Mouse (Mus musculus): ENCODE measurements at regions not wholly inside any gene's neighbourhood (a gene's known extent, or its start where the extent isn't known, plus 50 kb on each side); places are given as distances from the start of the nearest gene placed in this dataset.
A peak's percentile ranks its signal among the peaks of the same experiment; 100 is the strongest.
"Not testable (repeated sequence)": the region's sequence is repeated elsewhere in the genome, so short reads cannot be mapped to it uniquely, and the experiment has no call there.

DNA sequence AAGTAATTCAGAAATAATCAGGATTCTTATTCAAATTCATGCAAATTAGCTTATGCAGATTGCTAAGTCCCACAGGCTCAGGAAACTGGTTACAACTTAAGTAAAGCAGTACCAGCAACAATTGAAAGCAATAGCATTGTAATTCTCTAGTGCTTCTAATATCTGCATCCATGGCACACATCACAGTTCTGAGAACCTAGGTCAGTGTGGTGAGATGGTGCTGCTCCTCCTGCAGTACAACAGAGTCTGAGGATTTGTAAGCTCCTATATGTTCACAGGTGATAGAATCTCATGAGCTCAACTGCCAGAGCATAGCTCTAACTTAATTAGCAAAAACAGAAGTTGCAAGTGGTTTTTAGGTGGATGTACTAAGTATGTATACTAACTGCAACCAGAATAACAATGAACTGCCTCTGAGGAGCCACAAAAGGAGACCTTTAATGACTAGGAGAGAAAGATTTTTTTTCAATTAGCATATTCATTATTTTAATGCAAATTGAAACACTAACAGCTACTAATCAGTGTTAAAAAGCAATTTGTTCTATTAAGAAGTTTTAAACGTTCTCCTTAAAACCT, 403.3 kb upstream of the Lrrc3b start:
- no peak for ATAC-seq (replicated peaks; ENCODE audit: low read depth, poor library complexity, severe bottlenecking)

DNA sequence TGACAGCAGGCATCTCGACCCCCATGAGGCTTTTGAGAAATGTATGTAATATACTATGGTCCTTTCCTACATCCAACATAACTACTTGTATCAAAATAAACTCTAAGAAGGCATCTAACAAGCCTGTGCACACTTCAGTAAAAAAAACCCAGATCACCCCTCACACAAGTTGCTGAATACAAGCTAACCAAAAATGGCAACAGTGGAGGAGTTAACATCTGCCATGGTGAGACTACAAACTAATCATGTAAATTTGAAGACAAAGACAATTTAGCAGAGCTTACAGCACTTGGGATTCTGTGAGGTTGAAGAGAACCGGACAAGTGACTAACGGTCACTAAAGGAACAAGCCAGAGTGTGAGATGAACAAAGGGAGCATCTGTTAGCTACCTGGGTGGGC, 380.6 kb upstream of the Ngly1 start:
- ATAC-seq (replicated peaks; ENCODE audit: low read depth, poor library complexity, severe bottlenecking) = no peak

DNA sequence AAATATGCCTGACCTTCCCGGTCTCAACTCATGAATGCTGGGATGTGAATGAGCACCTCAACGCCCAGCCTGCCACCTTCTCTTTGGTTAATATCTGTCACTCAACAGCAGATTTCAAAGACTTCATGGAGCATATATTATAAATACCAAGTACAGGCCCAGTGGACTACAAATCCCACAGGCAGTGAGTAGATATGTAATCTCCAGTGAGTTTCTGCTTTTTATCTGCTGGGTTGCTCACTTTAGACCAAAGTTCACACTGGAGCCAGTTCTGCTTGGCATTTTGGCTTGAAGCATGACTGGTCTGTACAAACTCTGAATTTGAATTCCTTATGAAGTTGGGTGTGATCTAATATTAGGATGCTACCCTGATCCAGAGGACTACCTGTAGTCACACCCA, 377.1 kb upstream of the Ngly1 start:
- ATAC-seq (replicated peaks; ENCODE audit: low read depth, poor library complexity, severe bottlenecking) = no peak

DNA sequence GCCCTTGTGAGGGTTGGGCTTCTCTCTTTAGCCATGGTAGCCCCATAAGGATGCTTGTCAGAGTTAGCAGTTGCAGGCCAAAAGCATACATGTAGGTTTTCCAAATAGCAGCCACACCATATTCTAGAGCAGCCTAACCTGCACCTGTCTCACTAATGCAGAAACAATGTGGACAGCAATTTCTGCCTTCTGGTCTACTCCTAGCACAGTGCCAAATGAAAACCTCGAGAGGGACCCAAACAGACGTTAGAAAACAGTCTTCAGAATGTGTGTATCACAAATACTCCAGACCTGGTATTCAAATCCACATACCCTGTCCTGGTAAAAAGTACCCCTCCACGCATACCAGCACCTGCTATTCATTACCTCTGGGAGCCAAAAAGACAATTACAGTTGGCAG, 368.9 kb upstream of the Ngly1 start:
- ATAC-seq (replicated peaks; ENCODE audit: low read depth, poor library complexity, severe bottlenecking) = no peak

DNA sequence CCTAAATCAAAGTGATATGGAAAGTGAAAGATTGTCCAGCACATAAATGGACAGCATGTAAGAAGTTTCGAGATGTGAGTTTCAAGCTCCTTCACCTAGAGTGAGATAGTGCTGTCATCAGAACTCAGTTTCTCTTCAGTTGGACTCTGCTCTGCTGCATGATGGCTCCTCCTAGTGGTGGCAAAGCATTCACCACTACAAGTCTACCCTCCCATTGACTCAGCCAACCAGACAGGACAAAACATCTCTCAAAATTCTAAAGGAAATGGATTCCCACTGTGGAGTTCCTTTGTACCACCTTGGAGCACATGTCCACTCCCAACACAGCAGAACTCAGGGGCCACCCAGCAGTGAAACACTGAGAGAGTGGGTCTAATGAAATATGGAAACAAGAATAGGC, 367.8 kb upstream of the Ngly1 start:
- peak; percentile 73 for ATAC-seq (replicated peaks; ENCODE audit: low read depth, poor library complexity, severe bottlenecking)

DNA sequence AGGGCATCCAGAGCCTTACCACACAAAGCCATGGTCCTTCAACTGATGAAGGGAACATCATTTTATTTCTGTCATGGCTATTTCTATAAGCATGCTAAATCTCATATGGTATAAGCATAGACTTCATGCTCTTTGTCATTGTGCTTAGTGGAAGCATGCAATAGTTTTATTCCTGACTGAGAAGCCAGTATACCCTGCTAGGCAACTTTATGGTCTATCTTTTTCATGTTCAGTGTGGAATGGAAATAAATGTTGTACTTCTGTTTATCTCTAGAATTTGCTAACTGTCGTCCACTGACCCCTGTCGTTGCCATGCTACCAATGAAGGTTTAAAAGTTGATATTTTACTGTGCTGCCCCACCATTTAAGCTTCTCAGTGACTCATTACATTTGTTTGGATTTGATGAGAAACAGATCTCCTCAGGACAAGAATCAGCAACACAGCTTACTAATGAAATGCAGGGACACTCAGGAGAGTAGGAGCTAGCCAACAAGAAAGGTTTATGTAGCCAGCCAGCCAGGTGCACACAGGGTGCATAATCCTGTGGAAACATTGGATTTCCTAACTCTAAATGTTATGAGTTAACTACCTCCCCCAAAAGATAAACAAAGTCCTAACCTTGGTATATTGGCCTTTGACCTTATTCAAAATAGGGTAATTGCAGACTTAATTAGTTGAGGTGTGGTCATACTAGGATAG, 364.3 kb upstream of the Ngly1 start:
- no peak for ATAC-seq (replicated peaks; ENCODE audit: low read depth, poor library complexity, severe bottlenecking)

DNA sequence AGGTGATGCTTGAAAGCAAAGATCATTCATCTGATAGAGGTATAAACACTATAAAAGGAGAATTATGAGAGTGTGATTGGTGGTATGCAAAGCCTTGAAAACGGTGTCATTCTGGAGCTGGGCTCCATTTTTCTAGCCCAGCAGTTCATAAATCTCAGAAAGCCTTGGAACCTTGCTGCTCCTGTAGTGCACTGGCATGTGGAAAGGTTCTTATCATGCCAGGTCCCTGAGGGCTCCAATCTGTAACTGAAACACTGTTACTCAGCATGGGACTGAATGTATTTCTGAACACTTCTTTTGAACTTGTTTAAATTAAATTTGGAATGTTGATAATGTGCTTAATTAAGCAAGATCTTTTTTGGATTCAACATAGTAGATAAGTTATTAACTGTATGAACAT, 352.0 kb upstream of the Ngly1 start:
- no peak for ATAC-seq (replicated peaks; ENCODE audit: low read depth, poor library complexity, severe bottlenecking)

DNA sequence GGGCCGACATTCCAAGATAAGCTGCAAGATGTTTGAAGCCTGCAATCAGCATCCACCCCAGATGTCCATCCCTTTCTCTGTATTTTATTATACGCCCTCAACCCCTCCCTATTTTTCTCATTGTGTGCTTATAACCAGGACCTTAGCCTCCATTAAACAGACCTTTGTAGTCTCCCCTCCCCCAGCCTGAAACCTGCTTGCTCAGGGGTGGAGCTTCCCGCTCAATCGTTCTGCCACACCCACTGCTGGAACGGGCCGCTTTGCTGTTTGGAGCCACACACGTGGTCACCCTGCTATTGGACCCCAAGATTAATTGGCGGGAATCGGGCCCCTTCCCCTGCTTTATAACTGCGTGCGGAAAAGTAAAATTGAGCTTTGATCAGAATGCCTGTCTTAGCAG, 342.7 kb upstream of the Ngly1 start:
- not testable (repeated sequence) for ATAC-seq (replicated peaks; ENCODE audit: low read depth, poor library complexity, severe bottlenecking)

DNA sequence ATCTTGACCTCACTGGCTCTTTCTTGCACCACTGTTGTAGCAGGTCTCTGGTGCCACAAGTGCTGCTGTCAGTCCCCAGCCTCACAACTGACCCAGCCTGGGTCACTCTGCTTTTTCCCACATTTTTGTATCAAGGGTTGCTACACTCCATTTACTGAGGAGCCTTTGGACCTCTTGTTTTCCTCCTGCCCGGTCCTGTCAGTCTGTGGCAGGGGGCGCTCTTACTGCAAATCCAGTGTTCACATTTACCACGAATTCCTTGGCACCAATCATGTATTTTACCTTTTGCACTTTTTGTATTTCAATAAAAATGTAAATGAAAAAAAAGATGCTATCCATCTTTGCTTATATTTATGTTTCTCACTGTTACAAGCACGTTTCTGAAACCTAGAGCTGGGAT, 335.9 kb upstream of the Ngly1 start:
- ATAC-seq (replicated peaks; ENCODE audit: low read depth, poor library complexity, severe bottlenecking) = not testable (repeated sequence)

DNA sequence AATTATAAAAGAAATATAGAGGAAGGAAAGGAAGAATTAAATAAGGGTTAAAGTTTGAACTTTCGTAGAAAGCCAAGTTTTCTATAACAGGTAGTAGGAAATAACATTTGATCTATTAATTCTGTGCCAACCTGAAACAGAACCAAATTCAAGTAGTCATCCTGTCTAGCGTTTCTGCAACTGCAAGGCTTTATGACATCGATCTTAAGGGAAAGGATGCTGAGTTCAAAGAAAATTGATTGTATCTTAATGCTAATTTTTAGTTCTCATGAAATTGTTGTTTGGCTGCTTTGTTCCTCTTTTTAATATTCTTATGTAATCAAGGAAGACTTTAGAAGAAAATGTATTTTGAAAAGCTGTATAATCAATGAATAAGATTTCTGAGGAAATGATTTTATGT, 334.9 kb upstream of the Ngly1 start:
- no peak for ATAC-seq (replicated peaks; ENCODE audit: low read depth, poor library complexity, severe bottlenecking)

DNA sequence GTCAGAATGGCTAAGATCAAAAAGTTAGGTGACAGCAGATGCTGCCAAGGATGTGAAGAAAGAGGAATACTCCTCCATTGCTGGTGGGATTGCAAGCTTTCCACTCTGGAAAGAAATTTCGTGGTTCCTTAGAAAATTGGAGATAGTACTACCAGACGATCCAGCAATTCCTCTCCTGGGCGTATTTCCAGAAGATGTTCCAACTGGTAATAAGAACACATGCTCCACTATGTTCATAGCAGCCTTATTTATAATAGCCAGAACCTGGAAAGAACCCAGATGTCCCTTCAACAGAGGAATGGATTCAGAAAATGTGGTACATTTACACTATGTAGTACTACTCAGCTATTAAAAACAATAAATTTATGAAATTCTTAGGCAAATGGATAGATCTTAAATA, 324.4 kb upstream of the Ngly1 start:
- not testable (repeated sequence) for ATAC-seq (replicated peaks; ENCODE audit: low read depth, poor library complexity, severe bottlenecking)

DNA sequence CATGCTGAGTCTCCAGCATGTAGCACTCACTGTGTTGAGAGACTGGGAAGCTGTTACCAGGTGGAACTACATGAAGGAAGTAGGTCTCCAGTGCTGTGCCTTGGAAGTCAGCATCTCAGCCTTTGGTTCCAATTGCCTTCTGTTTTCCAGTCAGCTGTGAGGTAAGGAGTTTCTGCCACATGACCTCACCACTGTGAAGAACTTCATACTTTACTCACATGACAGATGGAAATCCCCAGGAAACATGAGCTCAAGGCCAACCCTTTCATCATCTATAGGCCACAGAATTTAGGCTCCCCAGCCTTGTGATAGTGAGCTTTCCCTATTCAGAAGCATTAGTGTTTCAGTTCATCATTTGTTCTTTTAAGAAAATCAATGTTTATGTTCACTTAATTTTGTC, 314.4 kb upstream of the Ngly1 start:
- ATAC-seq (replicated peaks; ENCODE audit: low read depth, poor library complexity, severe bottlenecking) = no peak

DNA sequence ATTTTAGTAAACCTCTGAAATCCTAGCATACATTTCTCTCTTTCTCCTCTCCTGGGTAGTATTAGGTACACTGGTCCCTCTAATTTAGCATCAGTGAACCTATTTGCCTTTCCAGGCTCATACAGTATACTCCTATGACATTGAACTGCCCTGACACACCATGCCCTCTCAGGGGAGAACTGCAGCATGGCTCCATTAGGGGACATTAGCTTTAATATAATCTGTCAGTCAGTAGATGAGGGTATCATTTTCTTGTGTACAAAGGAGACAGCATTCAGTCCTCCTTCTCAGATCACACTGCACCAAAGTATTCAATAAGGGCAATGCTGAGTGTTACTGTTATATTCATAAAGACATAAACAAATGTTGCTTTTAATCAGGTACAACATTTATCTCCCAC, 278.8 kb upstream of the Ngly1 start:
- no peak for ATAC-seq (replicated peaks; ENCODE audit: low read depth, poor library complexity, severe bottlenecking)

DNA sequence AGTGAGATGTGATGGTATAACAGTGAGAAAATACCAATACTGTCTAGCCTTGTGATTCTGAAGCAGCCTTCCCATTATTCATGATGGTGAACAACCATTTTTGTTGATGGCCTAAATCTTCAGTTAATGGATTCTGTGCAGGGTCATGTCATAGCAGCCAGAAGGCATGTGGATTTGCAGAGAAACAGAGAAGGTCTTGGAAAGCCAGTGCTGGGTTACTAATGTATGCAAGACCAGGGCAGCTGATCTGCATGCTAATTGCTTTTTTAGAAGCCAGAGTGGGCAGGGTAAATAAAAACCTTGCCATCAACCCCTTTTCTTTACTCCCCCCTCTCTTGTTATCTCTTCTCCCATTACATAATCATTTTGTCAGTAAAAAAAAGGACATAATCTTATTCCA, 278.3 kb upstream of the Ngly1 start:
- ATAC-seq (replicated peaks; ENCODE audit: low read depth, poor library complexity, severe bottlenecking) = no peak

DNA sequence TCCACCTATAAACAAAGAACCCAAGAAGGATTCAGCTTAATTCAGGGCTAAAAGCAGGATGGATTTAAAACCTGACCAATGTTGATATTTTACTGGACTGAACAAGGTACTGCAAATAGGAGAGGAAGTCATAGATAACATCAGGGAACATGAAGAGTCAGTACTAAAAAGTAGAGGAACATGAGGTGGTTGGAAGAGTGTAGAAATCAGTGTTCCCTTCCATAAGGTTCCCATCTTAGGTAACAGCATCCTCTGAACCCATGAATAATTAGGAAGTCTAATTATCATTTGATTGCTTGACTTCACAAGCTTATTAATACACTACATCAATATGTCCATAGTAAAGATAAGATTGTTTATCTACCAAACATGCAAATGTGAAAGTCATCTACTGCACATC, 277.8 kb upstream of the Ngly1 start:
- ATAC-seq (replicated peaks; ENCODE audit: low read depth, poor library complexity, severe bottlenecking) = no peak

DNA sequence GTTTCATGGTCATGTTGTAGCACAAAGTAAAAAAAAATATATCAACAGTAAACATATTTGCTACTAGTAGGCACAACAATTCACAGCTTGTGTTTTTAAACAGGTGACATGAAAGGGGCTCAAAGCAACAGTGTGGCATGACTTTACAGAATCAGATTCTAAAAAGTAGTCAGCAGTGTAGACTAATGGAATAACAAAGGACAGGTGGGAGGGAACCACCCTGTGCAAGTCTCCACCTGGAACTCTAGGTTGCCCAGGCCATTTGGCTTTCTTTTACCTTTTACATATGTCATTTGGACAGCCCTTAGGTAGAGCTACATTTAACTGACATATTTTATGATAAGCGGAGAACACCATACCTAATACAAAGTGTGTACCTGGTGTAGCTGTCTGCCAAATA, 271.7 kb upstream of the Ngly1 start:
- no peak for ATAC-seq (replicated peaks; ENCODE audit: low read depth, poor library complexity, severe bottlenecking)

DNA sequence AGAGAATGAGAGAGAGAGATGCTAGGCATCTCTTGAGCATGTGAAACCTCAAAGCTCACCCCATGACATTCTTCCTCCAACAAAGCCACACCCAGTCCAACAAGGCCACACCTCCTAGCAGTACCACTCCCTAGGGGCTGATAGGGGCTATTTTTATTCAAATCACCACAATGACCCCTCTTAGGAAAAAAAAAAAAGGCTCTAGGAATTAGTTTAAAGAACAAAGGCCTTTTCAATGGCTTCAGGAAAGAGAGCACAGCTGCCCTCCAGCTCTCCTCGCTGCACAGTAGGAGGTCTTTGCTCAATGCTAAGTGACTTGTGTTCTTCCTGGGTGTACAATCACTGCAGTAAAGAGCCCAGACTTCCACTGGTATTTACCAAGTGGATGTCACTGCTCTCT, 270.8 kb upstream of the Ngly1 start:
- ATAC-seq (replicated peaks; ENCODE audit: low read depth, poor library complexity, severe bottlenecking) = no peak

DNA sequence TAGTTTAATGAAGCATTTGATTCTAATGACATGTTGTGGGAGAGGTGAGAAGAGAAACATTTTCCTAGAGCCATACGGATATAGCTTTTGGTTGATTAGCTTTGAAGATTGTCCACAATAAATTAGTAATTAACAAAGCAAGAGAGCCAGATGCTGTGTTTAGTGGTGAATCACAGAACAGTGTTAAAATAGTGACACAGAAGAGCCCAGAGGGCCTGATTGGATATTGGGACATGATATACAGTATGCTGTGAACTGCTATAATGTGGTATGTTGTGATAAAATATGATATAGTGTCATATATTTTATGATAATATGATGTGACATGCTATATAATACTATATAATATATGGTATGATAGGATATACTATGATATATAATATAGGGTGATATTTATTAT, 243.7 kb upstream of the Ngly1 start:
- ATAC-seq (replicated peaks; ENCODE audit: low read depth, poor library complexity, severe bottlenecking) = no peak

DNA sequence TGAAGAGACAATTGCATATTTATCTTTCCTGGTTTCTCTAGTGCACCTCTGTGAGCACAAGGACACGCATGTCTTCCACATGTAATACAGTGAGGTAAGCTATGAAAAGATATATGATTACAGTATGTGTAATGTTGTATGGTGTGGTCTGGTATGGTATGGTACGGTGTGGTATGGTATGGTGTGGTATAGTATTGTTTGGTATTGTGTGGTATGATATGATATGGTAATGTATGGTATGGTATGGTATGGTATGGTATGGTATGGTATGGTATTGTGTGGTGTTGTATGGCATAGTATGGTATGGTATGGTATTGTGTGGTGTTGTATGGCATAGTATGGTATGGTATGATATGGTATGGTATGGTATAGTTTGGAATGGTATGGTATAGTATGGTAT, 242.1 kb upstream of the Ngly1 start:
- no peak for ATAC-seq (replicated peaks; ENCODE audit: low read depth, poor library complexity, severe bottlenecking)

DNA sequence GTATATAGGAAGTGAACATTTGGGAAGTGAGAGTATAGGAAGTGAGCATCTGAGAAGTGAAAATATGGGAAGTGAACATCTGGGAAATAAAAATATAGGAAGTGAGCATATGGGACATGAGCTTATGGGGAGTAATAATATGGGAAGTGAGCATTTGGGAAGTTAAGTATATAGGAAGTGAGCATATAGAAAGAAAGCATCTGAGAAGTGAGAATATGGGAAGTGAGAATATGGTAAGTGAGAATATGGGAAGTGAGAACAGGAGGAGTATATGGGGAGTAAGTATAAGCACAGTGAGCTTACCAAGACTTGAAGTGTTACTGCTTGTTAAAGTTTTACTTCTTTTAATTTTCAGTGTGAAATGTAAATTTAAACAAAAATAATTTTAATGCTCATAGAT, 239.3 kb upstream of the Ngly1 start:
- ATAC-seq (replicated peaks; ENCODE audit: low read depth, poor library complexity, severe bottlenecking) = peak; percentile 36; the same call in 1 of the 2 replicates

DNA sequence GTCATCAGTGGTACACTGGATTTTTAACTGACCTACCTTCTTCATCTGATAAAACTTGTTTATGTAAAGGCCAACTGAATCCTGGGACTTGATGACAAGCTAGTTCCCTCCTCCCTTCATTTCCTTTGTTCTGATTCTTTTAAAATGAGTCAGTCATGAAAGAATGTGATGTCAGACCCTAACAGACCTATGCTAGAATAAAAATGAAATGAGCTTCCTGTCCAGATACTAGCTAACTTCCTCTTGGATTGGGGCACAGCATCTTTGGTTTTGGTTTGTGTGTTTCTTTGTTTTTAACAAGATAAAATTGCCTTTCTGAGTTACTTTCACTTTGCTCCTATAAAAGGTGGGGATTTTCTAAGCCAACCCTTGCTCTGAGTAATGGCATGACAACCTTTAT, 225.2 kb upstream of the Ngly1 start:
- ATAC-seq (replicated peaks; ENCODE audit: low read depth, poor library complexity, severe bottlenecking) = no peak

DNA sequence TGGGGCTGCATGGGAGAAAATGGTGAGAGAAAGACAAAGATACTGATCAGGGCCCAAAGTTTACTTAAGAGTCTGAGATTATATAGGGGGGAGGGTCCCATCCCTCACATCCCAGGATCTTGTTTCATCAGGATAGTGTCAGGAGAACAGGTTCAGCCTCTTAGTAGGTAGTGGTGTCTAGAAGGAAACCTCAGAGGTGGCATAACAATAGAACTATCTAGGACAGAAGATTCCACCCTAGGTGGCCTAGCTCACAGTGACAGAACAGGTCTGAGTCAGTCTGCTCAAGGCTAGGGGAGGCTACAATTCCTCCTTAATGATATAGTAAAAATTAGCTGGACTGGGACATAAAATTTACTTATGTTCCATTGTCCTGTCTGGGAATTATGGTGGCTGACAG, 211.3 kb upstream of the Ngly1 start:
- no peak for ATAC-seq (replicated peaks; ENCODE audit: low read depth, poor library complexity, severe bottlenecking)
